Mouse (Mus musculus) heart, embryonic 15.5 days (tissue): Measurements from ENCODE around the gene Gm3776. TPM values are rescaled to one million over a fixed set of nuclear protein-coding genes. Genes with fewer than 3 reads are reported as not detected.
A peak's percentile ranks its signal among the peaks of the same experiment; 100 is the strongest.
"Not testable (repeated sequence)": the region's sequence is repeated elsewhere in the genome, so short reads cannot be mapped to it uniquely, and the experiment has no call there.

Experiments
- ATAC-seq: fragments of 200-750 bp; cut with Nextera tagmentation; replicated peaks from 2 replicates; pipeline ENCODE4 v1.8.0; 2017; ENCODE audit warnings: low read depth, moderate TSS enrichment; ENCODE audit not compliant: insufficient number of reproducible peaks, insufficient read depth, low FRiP score
- H3K27ac ChIP-seq: fragments of 300-500 bp; sonication (generic); 2 replicates; pipeline ENCODE4 v1.5.1; 2015; ENCODE audit warnings: mild to moderate bottlenecking, inconsistent platforms
- H3K27me3 ChIP-seq: fragments of 300-500 bp; sonication (generic); 2 replicates; pipeline ENCODE4 v1.6.1; 2015; ENCODE audit warnings: inconsistent platforms
- H3K36me3 ChIP-seq: fragments of 300-500 bp; sonication (generic); 2 replicates; pipeline ENCODE4 v1.6.1; 2015; ENCODE audit warnings: mild to moderate bottlenecking, inconsistent platforms
- H3K4me1 ChIP-seq: fragments of 300-500 bp; sonication (generic); replicated peaks from 2 replicates; pipeline ENCODE4 v1.6.1; 2015; ENCODE audit warnings: inconsistent platforms
- H3K4me2 ChIP-seq: fragments of 300-500 bp; sonication (generic); 2 replicates; pipeline ENCODE4 v1.6.1; 2015; ENCODE audit warnings: inconsistent platforms, mild to moderate bottlenecking, moderate library complexity
- H3K4me3 ChIP-seq: fragments of 300-500 bp; sonication (generic); 2 replicates; pipeline ENCODE4 v1.5.1; 2015; ENCODE audit warnings: mild to moderate bottlenecking, inconsistent platforms
- H3K9ac ChIP-seq: fragments of 300-500 bp; sonication (generic); 2 replicates; pipeline ENCODE4 v1.6.1; 2015; ENCODE audit warnings: mild to moderate bottlenecking, inconsistent platforms
- H3K9me3 ChIP-seq: fragments of 300-500 bp; sonication (generic); replicated peaks from 2 replicates; pipeline ENCODE4 v1.6.1; 2016; ENCODE audit warnings: inconsistent platforms
- WGBS: fragments of 180-500 bp; shearing (Covaris S2); methylation state at CpG from one replicate; pipeline ENCODE4 v1.1.7; 2015; ENCODE audit warnings: mixed read lengths; 5-methylcytosine and 5-hydroxymethylcytosine counted together
- polyA plus RNA-seq: library from polyadenylated mRNA; unstranded; fragments of >200 nt; fragmentation: Nextera tagmentation; extraction: Ambion mirVana; gene quantifications from 2 replicates; pipeline ENCODE4 v1.2.1, GENCODE M21; 2015

The Gm3776 gene
- polyA plus RNA-seq, 1 experiment from 2014 or later, result not detected

DNA sequence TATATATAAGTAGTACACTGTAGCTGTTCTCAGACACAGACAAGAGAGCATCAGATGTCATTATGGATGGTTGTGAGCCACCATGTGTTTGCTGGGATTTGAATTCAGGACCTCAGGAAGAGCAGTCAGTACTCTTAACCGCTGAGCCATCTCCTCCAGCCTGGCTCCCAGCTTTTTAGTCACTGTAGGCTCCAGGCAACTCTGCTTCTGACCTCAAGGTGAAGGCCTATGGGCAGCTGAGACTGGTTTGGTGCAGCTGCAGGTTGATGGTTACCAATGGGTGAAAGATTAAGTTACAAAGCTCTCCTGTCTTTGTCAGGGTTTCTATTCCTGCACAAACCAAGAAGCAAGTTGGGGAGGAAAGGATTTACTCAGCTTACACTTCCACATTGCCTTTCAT is 36.8 kb downstream of the Gm3776 start:
- H3K4me1 ChIP-seq, ATAC-seq, H3K27ac ChIP-seq, H3K27me3 ChIP-seq, H3K4me3 ChIP-seq, H3K9me3 ChIP-seq, H3K9ac ChIP-seq, H3K4me2 ChIP-seq, H3K36me3 ChIP-seq: not testable (repeated sequence)
- 82% methylated on average over 1 of the region's 1 CpGs for WGBS

DNA sequence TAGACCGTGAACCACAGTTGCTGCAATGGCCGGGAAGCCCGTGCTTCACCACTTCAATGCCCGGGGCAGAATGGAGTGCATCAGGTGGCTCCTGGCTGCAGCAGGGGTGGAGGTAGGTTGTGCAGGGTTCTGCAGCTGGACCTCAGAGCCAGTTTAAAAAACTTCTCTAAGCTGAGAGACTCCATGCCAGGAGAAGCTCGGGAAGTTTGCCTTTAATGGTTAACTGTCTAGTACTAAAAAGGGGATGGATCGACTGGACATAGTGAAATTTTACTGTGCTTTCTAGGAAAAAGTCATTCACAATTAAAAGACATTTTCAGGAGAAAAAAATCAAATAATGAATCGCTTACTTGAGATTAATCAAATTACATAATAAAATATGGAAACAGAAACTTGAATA is 37.9 kb downstream of the Gm3776 start:
- WGBS, result 64% methylated on average over 6 of the region's 7 CpGs
- H3K4me3 ChIP-seq, ATAC-seq: not testable (repeated sequence)

GRCm38 (mm10) chr9:78296089-78296488 is 39.2 kb downstream of the Gm3776 start:
- H3K4me2 ChIP-seq, H3K9me3 ChIP-seq, H3K9ac ChIP-seq, H3K27ac ChIP-seq, H3K4me1 ChIP-seq, H3K4me3 ChIP-seq, H3K36me3 ChIP-seq, H3K27me3 ChIP-seq: not testable (repeated sequence)
- ATAC-seq, result 0 out of 2 replicates have a peak, but pooled peaks have one; percentile 4
- 10% methylated on average over 6 of the region's 6 CpGs for WGBS

More for the DNA sequence above, 37.9 kb downstream of the Gm3776 start:
- H3K9ac ChIP-seq, H3K36me3 ChIP-seq, H3K27ac ChIP-seq, H3K9me3 ChIP-seq, H3K4me2 ChIP-seq, H3K4me1 ChIP-seq, H3K27me3 ChIP-seq: not testable (repeated sequence)

DNA sequence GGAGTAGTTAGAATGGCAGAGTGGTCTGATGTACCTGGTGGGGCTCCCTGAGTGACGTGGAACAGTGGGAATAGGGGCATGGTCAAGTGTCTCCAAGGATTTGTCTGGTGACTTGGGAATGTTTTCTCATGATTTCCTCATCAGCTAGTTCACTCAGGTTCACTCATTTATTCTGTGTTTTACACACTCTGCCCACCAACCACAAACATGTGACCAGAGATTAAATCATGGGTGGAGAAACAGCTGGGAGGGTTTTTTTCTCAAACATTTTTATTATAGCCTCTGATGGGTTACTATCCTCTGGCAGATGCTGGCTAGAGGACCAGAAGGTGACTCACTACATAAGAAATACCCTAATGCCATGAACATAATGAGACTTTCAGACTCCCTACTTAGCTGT is 41.3 kb downstream of the Gm3776 start:
- Histone ChIP-seq H3K36me3 (no peaks in the 10 kb centered on the region), H3K27ac (no peak overlapping the region), H3K27me3 (no peaks in the 10 kb centered on the region), H3K4me2 (no peak overlapping the region), H3K4me1 (no peaks in the 10 kb centered on the region), H3K9me3 (no peaks in the 10 kb centered on the region), H3K9ac (no peak overlapping the region), H3K4me3 (no peak overlapping the region)
- 73% methylated on average over 1 of the region's 1 CpGs for WGBS
- ATAC-seq, result no peak

DNA sequence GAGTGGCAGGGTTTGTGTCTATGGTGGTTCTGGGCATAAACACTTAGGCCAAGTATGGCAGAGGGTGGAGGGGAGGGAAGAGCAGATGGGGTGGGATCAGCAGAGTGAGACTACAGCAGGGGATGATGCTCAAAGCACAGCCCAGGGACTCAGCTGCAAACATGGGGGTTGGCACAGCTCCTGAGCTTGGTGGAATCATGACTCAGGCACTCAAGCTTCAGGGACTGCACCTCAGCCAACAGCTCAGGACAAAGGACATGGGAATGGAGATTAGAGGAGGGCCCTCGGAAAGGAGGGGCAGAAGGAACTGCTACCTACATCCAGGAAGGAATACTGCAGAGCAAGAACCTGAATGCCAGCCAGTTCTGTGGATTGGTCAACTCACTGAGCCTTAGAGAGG is 42.2 kb downstream of the Gm3776 start:
- ATAC-seq, H3K27ac ChIP-seq, H3K36me3 ChIP-seq, H3K27me3 ChIP-seq, H3K4me1 ChIP-seq, H3K4me3 ChIP-seq, H3K4me2 ChIP-seq, H3K9me3 ChIP-seq, H3K9ac ChIP-seq: not testable (repeated sequence)
- 25% methylated on average over 1 of the region's 1 CpGs for WGBS

- H3K27ac ChIP-seq, ATAC-seq, H3K4me3 ChIP-seq, H3K27me3 ChIP-seq, H3K9me3 ChIP-seq, H3K36me3 ChIP-seq, H3K4me1 ChIP-seq, H3K4me2 ChIP-seq, H3K9ac ChIP-seq: not testable (repeated sequence)
- 79% methylated on average over 3 of the region's 3 CpGs for WGBS
These were observed 51.2 kb downstream of the Gm3776 start for GRCm38 (mm10) chr9:78308122-78308521.

- no peak within 1 kb of the TSS for H3K9ac ChIP-seq
- ATAC-seq, result no peak
- H3K4me1 ChIP-seq, result no peaks in the 10 kb centered on the region
- no peak within 1 kb of the TSS for H3K4me3 ChIP-seq
- H3K27me3 ChIP-seq, result no peaks in the 10 kb centered on the region
- WGBS, result 63% methylated on average over 2 of the region's 2 CpGs
- H3K4me2 ChIP-seq, result no peak within 1 kb of the TSS
- H3K36me3 ChIP-seq, result no peaks in the 10 kb centered on the region
- no peaks in the 10 kb centered on the region for H3K9me3 ChIP-seq
- no peak within 1 kb of the TSS for H3K27ac ChIP-seq
These were observed 57.8 kb downstream of the Gm3776 start, which contains the start of gene Omt2a for GRCm38 (mm10) chr9:78314696-78315095. Omt2a (minus strand) TSS chr9:78314796.

Other genes starting within 250 kb of the Gm3776 start
- 0.09 TPM in 1 of 2 replicates, not detected in the other for gene Gcm1, start 205.2 kb upstream of the Gm3776 start, polyA plus RNA-seq
- 42.4 and 48.6 TPM in 2 replicates for gene Fbxo9, start 148.1 kb upstream of the Gm3776 start, polyA plus RNA-seq
- 13.4 and 16.8 TPM in 2 replicates for gene Ick, start 147.9 kb upstream of the Gm3776 start, polyA plus RNA-seq
- 67.4 and 72.1 TPM in 2 replicates for gene Gsta4, start 74.4 kb upstream of the Gm3776 start, polyA plus RNA-seq
- not detected in 2 replicates for gene Gsta1, start 26.5 kb upstream of the Gm3776 start, polyA plus RNA-seq
- gene Gm10639, start 32.8 kb downstream of the Gm3776 start, polyA plus RNA-seq, result not detected in 2 replicates
- gene Omt2a, start 57.7 kb downstream of the Gm3776 start, polyA plus RNA-seq, result not detected in 2 replicates
- gene Omt2b, start 70.5 kb downstream of the Gm3776 start, polyA plus RNA-seq, result not detected in 2 replicates
- 0.63 TPM in 1 of 2 replicates, not detected in the other for gene Gsta2, start 98.7 kb downstream of the Gm3776 start, polyA plus RNA-seq
- gene Dppa5a, start 111.0 kb downstream of the Gm3776 start, polyA plus RNA-seq, result not detected in 2 replicates
- 0.36 and 0.53 TPM in 2 replicates for gene Ooep, start 121.6 kb downstream of the Gm3776 start, polyA plus RNA-seq
- gene Ddx43, start 138.6 kb downstream of the Gm3776 start, polyA plus RNA-seq, result 0.09 TPM in 1 of 2 replicates, not detected in the other
- gene Cgas, start 186.1 kb downstream of the Gm3776 start, polyA plus RNA-seq, result 0.97 and 1.4 TPM in 2 replicates
- 26.2 and 27.7 TPM in 2 replicates for gene Mto1, start 191.1 kb downstream of the Gm3776 start, polyA plus RNA-seq
- gene Gm17324, start 191.7 kb downstream of the Gm3776 start, polyA plus RNA-seq, result 0.43 and 0.67 TPM in 2 replicates
- 2,802 and 3,192 TPM in 2 replicates for gene Eef1a1, start 232.0 kb downstream of the Gm3776 start, polyA plus RNA-seq